Mouse (Mus musculus) liver, postnatal 0 days (tissue): ENCODE data around the gene Ankrd35. TPM values are rescaled to one million over a fixed set of nuclear protein-coding genes. Genes with fewer than 3 reads are reported as not detected.

Experiments used
- ATAC-seq: fragments of 200-750 bp; cut with Nextera tagmentation; 2 replicates; pipeline ENCODE4 v1.8.0; 2017; ENCODE audit warnings: mild to moderate bottlenecking, moderate library complexity
- DNase-seq: peaks from one replicate; pipeline ENCODE4 v3.0.0-alpha.2; 2016
- H3K27ac ChIP-seq: fragments of 300-500 bp; sonication (generic); 2 replicates; pipeline ENCODE4 v1.5.1; 2014; ENCODE audit warnings: antibody characterized with exemption, moderate library complexity, mild to moderate bottlenecking, low read depth
- H3K27me3 ChIP-seq: fragments of 300-500 bp; sonication (generic); 2 replicates; pipeline ENCODE4 v1.6.1; 2014; ENCODE audit warnings: low read length, control low read depth, mixed read lengths; ENCODE audit not compliant: insufficient read depth
- H3K36me3 ChIP-seq: fragments of 300-500 bp; sonication (generic); replicated peaks from 2 replicates; pipeline ENCODE4 v1.6.1; 2014; ENCODE audit warnings: mild to moderate bottlenecking, control low read depth, low read length, moderate library complexity, mixed read lengths; ENCODE audit not compliant: insufficient read depth
- H3K4me1 ChIP-seq: fragments of 300-500 bp; sonication (generic); 2 replicates; pipeline ENCODE4 v1.6.1; 2014; ENCODE audit warnings: antibody characterized with exemption, mild to moderate bottlenecking, control low read depth; ENCODE audit not compliant: insufficient read depth
- H3K4me2 ChIP-seq: fragments of 300-500 bp; sonication (generic); 2 replicates; pipeline ENCODE4 v1.6.1; 2014; ENCODE audit warnings: low read depth, mild to moderate bottlenecking, low read length, moderate library complexity, mixed read lengths
- H3K4me3 ChIP-seq: fragments of 300-500 bp; sonication (generic); 2 replicates; pipeline ENCODE4 v1.5.1; 2014; ENCODE audit warnings: low read depth, low read length
- H3K9ac ChIP-seq: fragments of 300-500 bp; sonication (generic); replicated peaks from 2 replicates; pipeline ENCODE4 v1.6.1; 2014; ENCODE audit warnings: mild to moderate bottlenecking, moderate library complexity
- H3K9me3 ChIP-seq: fragments of 300-500 bp; sonication (generic); 2 replicates; pipeline ENCODE4 v1.6.1; 2016; ENCODE audit warnings: mild to moderate bottlenecking, control low read depth, low read length, mixed read lengths
- CTCF ChIP-seq: sonication (generic); IDR thresholded peaks from 2 replicates; pipeline ENCODE4 v1.5.1; 2016; ENCODE audit warnings: antibody characterized with exemption, low read depth
- EP300 ChIP-seq: IDR thresholded peaks from 2 replicates; pipeline ENCODE4 v1.6.1; 2016; ENCODE audit warnings: antibody characterized with exemption, low read depth, mild to moderate bottlenecking
- WGBS: fragments of 180-500 bp; shearing (Covaris S2); extraction: QIAGEN DNeasy Blood & Tissue Kit; methylation state at CpG from one replicate; pipeline ENCODE4 v1.1.7; 2014; ENCODE audit not compliant: insufficient replicate concordance; 5-methylcytosine and 5-hydroxymethylcytosine counted together
- polyA plus RNA-seq: library from polyadenylated mRNA; unstranded; fragments of >200 nt; fragmentation: Nextera tagmentation; extraction: Ambion mirVana; gene quantifications from 2 replicates; pipeline ENCODE4 v1.2.1, GENCODE M21; 2015

Ankrd35 gene
- polyA plus RNA-seq, result 0.37 and 0.45 TPM in 2 replicates

DNA sequence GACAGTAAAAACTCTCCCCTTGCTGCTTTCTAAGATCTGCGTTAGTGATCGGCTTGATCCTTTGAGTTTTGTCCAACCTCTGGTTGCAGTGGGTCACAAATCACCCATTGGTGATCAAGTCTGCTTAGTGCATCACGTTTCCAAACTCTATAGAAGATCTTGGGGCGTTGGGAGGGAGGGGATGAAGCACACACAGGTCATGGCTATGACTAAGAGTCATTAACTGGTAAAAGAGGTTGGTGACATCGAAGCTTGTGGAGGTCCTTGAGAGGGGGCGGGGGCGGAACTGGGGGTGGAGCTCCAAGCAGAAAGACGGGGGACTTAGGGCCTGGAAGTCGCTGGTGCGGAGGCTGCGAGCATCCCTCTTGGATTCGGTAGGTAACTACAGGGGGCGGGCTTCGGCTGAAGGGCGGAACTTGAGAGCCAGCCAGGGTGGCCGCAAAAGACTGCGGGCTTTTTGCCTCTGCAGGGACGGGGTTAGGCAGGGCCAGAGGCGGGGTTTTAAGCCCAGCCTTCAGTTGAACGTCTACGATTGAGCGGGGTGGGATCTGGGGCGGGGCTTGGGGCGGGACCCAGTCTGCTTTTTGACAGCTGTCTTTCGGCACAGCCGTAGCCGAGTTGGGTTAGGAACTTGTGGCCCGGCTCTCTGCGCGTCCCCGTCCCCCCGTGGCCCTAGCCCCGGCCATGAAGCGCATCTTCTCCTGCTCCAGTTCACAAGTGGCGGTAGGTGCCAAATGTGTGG, at the start of gene Ankrd35:
TSS of gene Ankrd35 (plus strand) at position 405 of the 742 bp plus-strand sequence.
- H3K27me3 ChIP-seq, result peaks cover 19% of the 10 kb centered on the region
- DNase-seq (peak; percentile 90), ATAC-seq (peak; percentile 99)
- peak within 1 kb of the TSS; percentile 42 for H3K4me3 ChIP-seq
- 4% methylated on average over 35 of the region's 35 CpGs for WGBS
- H3K36me3 ChIP-seq, result no peaks in the 10 kb centered on the region
- H3K27ac ChIP-seq, result no peak within 1 kb of the TSS
- 0 out of 2 replicates have a peak within 1 kb of the TSS, but pooled peaks have one; percentile 18 for H3K9ac ChIP-seq
- peak within 1 kb of the TSS; percentile 78 for H3K4me2 ChIP-seq
- H3K9me3 ChIP-seq, result no peaks in the 10 kb centered on the region
- peaks cover 4% of the 10 kb centered on the region for H3K4me1 ChIP-seq
- peak; percentile 47 for TF ChIP-seq CTCF
- TF ChIP-seq EP300, result no peak

DNA sequence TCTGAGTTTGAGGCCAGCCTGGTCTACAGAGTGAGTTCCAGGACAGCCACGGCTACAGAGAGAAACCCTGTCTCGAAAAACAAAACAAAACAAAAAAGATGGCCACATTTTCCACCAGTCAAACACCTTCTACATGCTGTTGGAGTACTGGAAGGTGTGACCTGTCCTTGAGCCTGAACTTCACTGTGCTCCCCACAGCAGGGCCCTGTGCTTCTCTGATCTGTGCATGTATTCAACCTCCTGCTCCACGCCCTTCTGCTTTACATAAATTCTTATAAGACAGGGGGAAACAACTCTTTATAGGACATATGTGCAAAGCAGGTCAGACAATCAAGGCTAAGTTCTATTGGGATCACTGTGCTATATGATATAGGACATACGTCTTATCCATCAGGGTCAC, 46.7 kb upstream of the Ankrd35 start:
- TF ChIP-seq CTCF (no peak), EP300 (no peak)
- Histone ChIP-seq H3K9me3 (no peaks in the 10 kb centered on the region), H3K27me3 (no peaks in the 10 kb centered on the region), H3K4me2 (no peak overlapping the region), H3K9ac (no peak overlapping the region), H3K36me3 (peaks cover 17% of the 10 kb centered on the region; the same call in 1 of the 2 replicates), H3K4me3 (no peak overlapping the region), H3K4me1 (no peaks in the 10 kb centered on the region), H3K27ac (no peak overlapping the region)
- WGBS, result 83% methylated on average over 4 of the region's 4 CpGs
- DNase-seq, result no peak
- ATAC-seq, result no peak

DNA sequence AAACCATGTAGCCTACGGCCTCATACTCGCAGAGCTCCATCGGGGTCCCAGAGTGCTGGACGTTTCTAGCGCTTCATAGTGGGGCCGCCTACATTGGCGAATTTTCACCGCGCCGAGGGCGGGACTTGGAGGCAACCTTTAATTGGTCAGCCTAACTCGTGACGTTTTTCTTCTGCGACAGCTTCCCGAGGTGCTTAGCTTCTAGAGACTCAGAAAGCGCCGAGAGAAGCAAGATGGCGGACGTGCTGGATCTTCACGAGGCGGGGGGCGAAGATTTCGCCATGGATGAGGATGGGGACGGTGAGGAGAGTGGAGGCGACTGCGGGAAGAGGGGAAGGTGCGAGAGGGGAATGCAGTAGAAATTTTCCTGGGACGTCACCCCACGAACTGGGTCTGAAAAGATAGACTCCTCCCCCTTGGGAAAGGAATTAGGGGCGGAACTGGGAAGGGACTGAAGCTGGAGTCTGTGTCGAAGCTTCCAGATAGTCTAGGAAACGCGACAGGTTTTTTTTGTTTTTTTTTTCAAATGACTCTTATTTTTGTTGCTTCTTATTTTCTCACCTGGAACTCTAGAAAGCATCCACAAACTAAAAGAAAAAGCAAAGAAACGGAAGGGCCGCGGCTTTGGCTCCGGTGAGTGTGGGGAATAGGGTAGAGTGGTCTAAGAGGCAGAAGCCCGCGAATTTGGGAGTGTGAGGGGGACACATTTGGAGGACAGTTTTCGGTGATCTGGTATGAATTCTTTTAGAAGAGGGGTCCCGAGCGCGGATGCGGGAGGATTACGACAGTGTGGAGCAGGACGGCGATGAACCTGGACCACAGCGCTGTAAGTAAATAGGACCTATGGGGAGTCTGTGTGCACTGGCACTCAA, 40.0 kb upstream of the Ankrd35 start, which contains the start of gene Rbm8a:
TSS of gene Rbm8a (plus strand) at position 205 of the 872 bp plus-strand sequence.
- H3K27me3 ChIP-seq, result no peaks in the 10 kb centered on the region
- TF ChIP-seq CTCF (no peak), EP300 (peak; percentile 60; the same call in 1 of the 2 replicates)
- peak within 1 kb of the TSS; percentile 79 for H3K9ac ChIP-seq
- peaks cover 14% of the 10 kb centered on the region for H3K4me1 ChIP-seq
- WGBS, result 1% methylated on average over 48 of the region's 48 CpGs
- no peaks in the 10 kb centered on the region for H3K9me3 ChIP-seq
- H3K36me3 ChIP-seq, result peaks cover 21% of the 10 kb centered on the region
- DNase-seq (peak; percentile 95), ATAC-seq (peak; percentile 98)
- peak within 1 kb of the TSS; percentile 71 for H3K27ac ChIP-seq
- H3K4me2 ChIP-seq, result peak within 1 kb of the TSS; percentile 86
- H3K4me3 ChIP-seq, result peak within 1 kb of the TSS; percentile 85

DNA sequence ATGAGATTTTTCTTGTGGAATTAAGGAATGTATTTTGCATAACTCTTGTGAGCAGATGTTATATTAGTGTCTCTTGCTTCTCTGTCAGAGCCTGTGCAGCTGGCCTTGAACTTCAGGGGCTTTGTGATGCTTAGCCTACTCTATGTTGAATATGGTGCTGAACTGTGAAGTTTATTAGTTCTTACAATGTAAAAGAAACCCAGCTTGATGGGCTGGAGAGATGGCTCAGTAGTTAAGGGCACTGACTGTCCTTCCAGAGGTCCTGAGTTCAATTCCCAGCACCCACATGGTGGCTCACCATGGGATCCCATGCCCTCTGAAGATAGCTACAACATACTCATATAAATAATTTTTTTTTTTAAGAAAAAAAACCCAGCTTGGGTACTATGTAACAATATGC, 37.9 kb upstream of the Ankrd35 start:
- no peaks in the 10 kb centered on the region for H3K27me3 ChIP-seq
- no peak for ATAC-seq
- no peaks in the 10 kb centered on the region for H3K9me3 ChIP-seq
- H3K4me2 ChIP-seq, result no peak overlapping the region
- no peak overlapping the region for H3K9ac ChIP-seq
- H3K4me1 ChIP-seq, result peaks cover 23% of the 10 kb centered on the region
- TF ChIP-seq EP300 (no peak), CTCF (no peak)
- no peak overlapping the region for H3K4me3 ChIP-seq
- peaks cover 21% of the 10 kb centered on the region for H3K36me3 ChIP-seq
- DNase-seq, result no peak
- H3K27ac ChIP-seq, result no peak overlapping the region

DNA sequence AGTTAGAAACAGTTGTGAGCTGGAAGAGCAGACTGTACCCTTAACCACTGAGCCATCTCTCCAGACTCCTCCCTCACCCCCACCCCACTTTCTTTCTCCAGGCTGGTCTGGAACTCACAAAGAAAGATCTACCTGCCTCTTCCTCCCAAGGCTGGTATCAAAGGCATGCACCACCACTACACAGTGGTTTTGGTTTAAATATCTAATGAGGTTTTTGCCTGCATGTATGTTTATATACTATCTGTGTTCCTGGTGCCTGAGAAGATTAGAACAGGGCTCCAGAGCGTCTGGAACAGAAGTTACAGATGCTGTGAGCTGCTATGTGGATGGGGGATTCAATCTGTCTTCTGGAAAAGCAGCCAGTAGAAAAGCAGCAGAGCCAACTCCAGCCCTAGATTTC, 35.9 kb upstream of the Ankrd35 start:
- no peak overlapping the region for H3K27ac ChIP-seq
- TF ChIP-seq EP300 (no peak), CTCF (no peak)
- H3K4me1 ChIP-seq, result peaks cover 21% of the 10 kb centered on the region
- 63% methylated on average over 1 of the region's 1 CpGs for WGBS
- no peak overlapping the region for H3K9ac ChIP-seq
- no peak for ATAC-seq
- no peak for DNase-seq
- no peaks in the 10 kb centered on the region for H3K9me3 ChIP-seq
- no peak overlapping the region for H3K4me2 ChIP-seq
- peaks cover 30% of the 10 kb centered on the region for H3K36me3 ChIP-seq
- no peak overlapping the region for H3K4me3 ChIP-seq
- no peaks in the 10 kb centered on the region for H3K27me3 ChIP-seq
